Mouse (Mus musculus) neural tube, embryonic 11.5 days (tissue): Measurements from ENCODE around the gene Pde3a. TPM values are rescaled to one million over a fixed set of nuclear protein-coding genes. Genes with fewer than 3 reads are reported as not detected.

ENCODE experiments used
- ATAC-seq: fragments of 200-750 bp; cut with Nextera tagmentation; 2 replicates; pipeline ENCODE4 v1.8.0; 2017; ENCODE audit warnings: moderate number of reproducible peaks, mild to moderate bottlenecking, moderate TSS enrichment, moderate library complexity; ENCODE audit not compliant: insufficient read depth, low FRiP score, low TSS enrichment
- DNase-seq: peaks from one replicate; pipeline ENCODE4 v3.0.0-alpha.2; 2015; ENCODE audit warnings: low spot score
- H3K27ac ChIP-seq: fragments of 300-500 bp; sonication (generic); 2 replicates; pipeline ENCODE4 v1.5.1; 2014; ENCODE audit warnings: low read depth, mild to moderate bottlenecking, low read length
- H3K27me3 ChIP-seq: fragments of 300-500 bp; sonication (generic); 2 replicates; pipeline ENCODE4 v1.6.1; 2014; ENCODE audit warnings: mild to moderate bottlenecking, low read length, mixed read lengths; ENCODE audit not compliant: control insufficient read depth, insufficient read depth
- H3K36me3 ChIP-seq: fragments of 300-500 bp; sonication (generic); 2 replicates; pipeline ENCODE4 v1.6.1; 2014; ENCODE audit warnings: mild to moderate bottlenecking, low read length, moderate library complexity, mixed read lengths; ENCODE audit not compliant: control insufficient read depth, insufficient read depth
- H3K4me1 ChIP-seq: fragments of 300-500 bp; sonication (generic); 2 replicates; pipeline ENCODE4 v1.6.1; 2014; ENCODE audit warnings: low read length, mixed read lengths; ENCODE audit not compliant: control insufficient read depth, insufficient read depth
- H3K4me2 ChIP-seq: fragments of 300-500 bp; sonication (generic); 2 replicates; pipeline ENCODE4 v1.6.1; 2014; ENCODE audit warnings: low read depth, mild to moderate bottlenecking, moderate library complexity
- H3K4me3 ChIP-seq: fragments of 300-500 bp; sonication (generic); 2 replicates; pipeline ENCODE4 v1.5.1; 2014; ENCODE audit warnings: low read depth, low read length
- H3K9ac ChIP-seq: fragments of 300-500 bp; sonication (generic); 2 replicates; pipeline ENCODE4 v1.6.1; 2014; ENCODE audit warnings: mild to moderate bottlenecking, low read length
- H3K9me3 ChIP-seq: fragments of 300-500 bp; sonication (generic); 2 replicates; pipeline ENCODE4 v1.6.1; 2016; ENCODE audit warnings: low read length; ENCODE audit not compliant: control insufficient read depth
- whole genome bisulfite sequencing: fragments of 180-500 bp; shearing (Covaris S2); extraction: QIAGEN DNeasy Blood & Tissue Kit; methylation state at CpG from one replicate; pipeline ENCODE4 v1.1.7; 2014; 5-methylcytosine and 5-hydroxymethylcytosine counted together
- polyA plus RNA-seq: library from polyadenylated mRNA; unstranded; fragments of >200 nt; fragmentation: Nextera tagmentation; extraction: Ambion mirVana; gene quantifications from 2 replicates; pipeline ENCODE4 v1.2.1, GENCODE M21; 2014

Gene Pde3a
- polyA plus RNA-seq, 1 experiment from 2014 or later = 1.4 TPM

DNA sequence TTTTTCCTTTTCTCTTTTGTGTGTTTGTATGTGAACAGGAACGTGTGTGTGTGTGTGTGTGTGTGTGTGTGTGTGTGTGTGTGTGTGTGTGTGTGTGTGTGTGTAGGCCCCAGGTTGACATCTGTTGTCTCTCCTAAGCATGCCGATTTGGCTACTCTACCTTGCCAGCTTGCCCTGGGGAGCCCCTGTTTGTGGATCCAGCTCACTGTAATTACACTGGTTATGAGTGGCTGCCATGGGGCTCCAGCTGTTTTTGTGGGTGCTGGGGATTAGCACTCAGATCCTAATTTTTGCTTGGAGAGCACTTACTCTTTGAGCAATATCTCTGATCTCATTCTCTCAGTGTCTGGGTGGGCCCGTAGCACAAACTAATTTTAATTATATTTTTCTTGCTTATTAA, 32.6 kb downstream of the Pde3a start:
- no peak for DNase-seq
- Histone ChIP-seq H3K9me3 (no peaks in the 10 kb centered on the region), H3K36me3 (no peaks in the 10 kb centered on the region), H3K4me3 (no peak overlapping the region), H3K4me2 (no peak overlapping the region), H3K9ac (no peak overlapping the region), H3K27ac (no peak overlapping the region), H3K4me1 (no peaks in the 10 kb centered on the region), H3K27me3 (no peaks in the 10 kb centered on the region)
- WGBS = 88% methylated on average over 3 of the region's 3 CpGs
- ATAC-seq = no peak

GRCm38 (mm10) chr6:141282796-141283195, 33.7 kb downstream of the Pde3a start:
- no peak overlapping the region for H3K9ac ChIP-seq
- 84% methylated on average over 7 of the region's 7 CpGs for WGBS

GRCm38 (mm10) chr6:141291195-141291594, 42.1 kb downstream of the Pde3a start:
- no peaks in the 10 kb centered on the region for H3K9me3 ChIP-seq
- 88% methylated on average over 2 of the region's 2 CpGs for WGBS
- H3K4me2 ChIP-seq = no peak overlapping the region
- no peaks in the 10 kb centered on the region for H3K27me3 ChIP-seq
- no peak for ATAC-seq
- H3K36me3 ChIP-seq = no peaks in the 10 kb centered on the region
- H3K4me1 ChIP-seq = no peaks in the 10 kb centered on the region
- no peak overlapping the region for H3K27ac ChIP-seq
- no peak overlapping the region for H3K9ac ChIP-seq
- DNase-seq = no peak
- no peak overlapping the region for H3K4me3 ChIP-seq

More at GRCm38 (mm10) chr6:141282796-141283195, 33.7 kb downstream of the Pde3a start:
- no peaks in the 10 kb centered on the region for H3K4me1 ChIP-seq
- no peak overlapping the region for H3K4me3 ChIP-seq
- no peak overlapping the region for H3K27ac ChIP-seq
- H3K27me3 ChIP-seq = no peaks in the 10 kb centered on the region
- no peaks in the 10 kb centered on the region for H3K9me3 ChIP-seq
- ATAC-seq (no peak), DNase-seq (no peak)
- H3K4me2 ChIP-seq = no peak overlapping the region
- H3K36me3 ChIP-seq = no peaks in the 10 kb centered on the region

DNA sequence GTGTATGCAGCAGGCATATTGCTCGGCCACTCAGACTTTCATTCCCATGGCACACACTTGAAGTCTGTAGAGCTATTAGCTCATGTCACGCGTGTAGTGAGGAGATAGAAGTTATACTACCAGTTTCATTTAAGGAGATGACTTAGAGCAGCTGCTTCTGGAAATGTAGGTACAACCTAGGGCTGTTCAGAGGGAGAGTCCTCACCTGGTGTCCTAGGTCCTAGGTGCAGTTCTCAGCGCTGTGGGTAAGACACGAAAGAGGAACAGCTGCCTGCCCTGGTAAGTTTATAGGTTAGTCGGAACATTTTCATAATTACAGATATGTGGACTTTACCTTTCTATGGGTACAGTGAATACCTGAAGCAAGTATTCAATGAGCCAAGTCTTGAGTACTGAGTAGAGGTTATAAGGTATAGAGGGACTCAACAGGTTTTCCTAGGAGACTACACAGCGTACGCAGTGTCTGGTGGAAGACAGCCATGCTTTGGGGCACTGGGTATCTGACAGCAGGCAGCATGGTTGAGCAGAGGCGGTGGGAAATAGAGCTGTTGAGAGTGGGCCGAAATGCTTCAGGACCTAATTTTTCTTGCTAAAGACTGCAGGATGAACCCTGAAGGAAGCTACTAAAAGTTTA, 43.9 kb downstream of the Pde3a start:
- H3K9ac ChIP-seq = no peak overlapping the region
- ATAC-seq = no peak
- no peaks in the 10 kb centered on the region for H3K27me3 ChIP-seq
- no peaks in the 10 kb centered on the region for H3K4me1 ChIP-seq
- no peak overlapping the region for H3K4me3 ChIP-seq
- H3K27ac ChIP-seq = no peak overlapping the region
- H3K4me2 ChIP-seq = no peak overlapping the region
- no peak for DNase-seq
- H3K9me3 ChIP-seq = no peaks in the 10 kb centered on the region
- 89% methylated on average over 10 of the region's 10 CpGs for WGBS
- H3K36me3 ChIP-seq = no peaks in the 10 kb centered on the region

DNA sequence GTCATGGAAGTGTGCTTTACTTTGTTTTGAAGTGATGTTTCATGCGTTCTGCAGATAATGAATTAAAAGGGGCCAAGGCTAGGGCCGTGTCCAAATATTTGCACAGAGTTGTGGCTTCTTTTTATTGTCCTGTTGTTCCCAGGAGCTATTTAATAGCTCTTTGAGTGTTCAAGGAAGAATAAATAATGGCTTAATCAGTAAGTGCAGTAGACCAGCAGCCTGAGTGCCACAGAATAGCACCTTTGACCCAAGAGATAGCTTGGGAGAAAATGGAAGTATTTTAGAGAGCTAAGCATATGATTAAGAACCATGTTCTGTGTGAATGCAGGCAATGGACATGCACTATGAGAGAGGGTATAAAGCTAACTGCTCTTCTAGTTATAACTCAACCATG, 44.4 kb downstream of the Pde3a start:
- H3K9me3 ChIP-seq = no peaks in the 10 kb centered on the region
- no peak overlapping the region for H3K9ac ChIP-seq
- H3K36me3 ChIP-seq = no peaks in the 10 kb centered on the region
- no peak for ATAC-seq
- H3K4me1 ChIP-seq = no peaks in the 10 kb centered on the region
- no peaks in the 10 kb centered on the region for H3K27me3 ChIP-seq
- no peak overlapping the region for H3K4me3 ChIP-seq
- no peak overlapping the region for H3K4me2 ChIP-seq
- WGBS = 49% methylated on average over 2 of the region's 2 CpGs
- no peak overlapping the region for H3K27ac ChIP-seq
- DNase-seq = no peak

DNA sequence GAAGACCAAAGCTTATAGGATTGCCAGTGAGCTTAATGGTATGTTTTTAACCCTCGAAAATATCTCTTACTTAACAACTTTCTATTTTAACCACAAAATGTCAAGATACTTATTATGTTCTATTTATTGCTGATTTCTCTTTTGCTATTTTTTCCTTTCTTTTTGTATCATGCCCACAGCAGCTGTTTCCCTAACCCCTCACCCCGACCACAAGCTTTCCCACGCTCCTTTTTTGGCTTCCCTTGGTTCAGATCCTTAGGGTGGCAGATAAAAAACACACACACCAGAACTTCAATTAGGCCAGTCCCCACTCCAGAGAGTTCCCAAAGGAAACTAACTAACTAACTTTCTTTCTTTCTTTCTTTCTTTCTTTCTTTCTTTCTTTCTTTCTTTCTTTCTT, 46.2 kb downstream of the Pde3a start:
- Histone ChIP-seq H3K9me3 (no peaks in the 10 kb centered on the region), H3K9ac (no peak overlapping the region), H3K4me1 (no peaks in the 10 kb centered on the region), H3K36me3 (no peaks in the 10 kb centered on the region), H3K4me3 (no peak overlapping the region), H3K27ac (no peak overlapping the region), H3K27me3 (no peaks in the 10 kb centered on the region), H3K4me2 (no peak overlapping the region)
- ATAC-seq (no peak), DNase-seq (no peak)
- 86% methylated on average over 3 of the region's 3 CpGs for WGBS

GRCm38 (mm10) chr6:141301750-141302748, 53.0 kb downstream of the Pde3a start:
- Histone ChIP-seq H3K4me2 (no peak overlapping the region), H3K36me3 (no peaks in the 10 kb centered on the region), H3K9me3 (no peaks in the 10 kb centered on the region), H3K27me3 (no peaks in the 10 kb centered on the region), H3K4me3 (no peak overlapping the region), H3K4me1 (no peaks in the 10 kb centered on the region), H3K27ac (no peak overlapping the region), H3K9ac (no peak overlapping the region)
- ATAC-seq (no peak), DNase-seq (no peak)
- WGBS = 88% methylated on average over 14 of the region's 14 CpGs

GRCm38 (mm10) chr6:141302842-141303241, 53.8 kb downstream of the Pde3a start:
- DNase-seq = no peak
- no peaks in the 10 kb centered on the region for H3K36me3 ChIP-seq
- no peaks in the 10 kb centered on the region for H3K4me1 ChIP-seq
- H3K4me2 ChIP-seq = no peak overlapping the region
- H3K27ac ChIP-seq = no peak overlapping the region
- no peak overlapping the region for H3K4me3 ChIP-seq
- ATAC-seq = no peak
- 59% methylated on average over 4 of the region's 4 CpGs for WGBS
- no peak overlapping the region for H3K9ac ChIP-seq
- no peaks in the 10 kb centered on the region for H3K27me3 ChIP-seq
- no peaks in the 10 kb centered on the region for H3K9me3 ChIP-seq

DNA sequence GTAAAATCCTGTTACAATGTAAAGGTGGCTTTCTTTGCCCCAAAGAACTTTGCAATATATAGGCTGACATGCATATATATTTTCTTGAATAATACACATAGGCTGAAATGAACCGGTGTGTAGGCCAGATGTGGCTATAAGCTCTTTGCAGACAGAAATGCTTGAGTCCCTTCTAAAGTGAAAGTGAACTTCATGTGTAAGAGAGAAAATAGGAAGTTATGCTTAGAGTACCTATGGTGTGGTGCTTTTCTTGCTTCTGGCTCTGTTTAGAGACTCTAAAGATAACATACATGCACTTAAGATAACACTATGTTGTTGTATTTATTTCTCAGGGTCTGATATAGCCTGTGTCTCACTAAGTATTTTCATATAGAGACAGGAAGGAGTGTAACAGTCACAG, 58.3 kb downstream of the Pde3a start:
- Histone ChIP-seq H3K27ac (no peak overlapping the region), H3K36me3 (no peaks in the 10 kb centered on the region), H3K9me3 (no peaks in the 10 kb centered on the region), H3K9ac (no peak overlapping the region), H3K4me3 (no peak overlapping the region), H3K4me2 (no peak overlapping the region), H3K27me3 (no peaks in the 10 kb centered on the region), H3K4me1 (no peaks in the 10 kb centered on the region)
- WGBS = 86% methylated on average over 1 of the region's 1 CpGs
- ATAC-seq (no peak), DNase-seq (no peak)
